Mouse (Mus musculus) midbrain, embryonic 15.5 days (tissue): Measurements from ENCODE around the gene Tfdp2. TPM values are rescaled to one million over a fixed set of nuclear protein-coding genes. Genes with fewer than 3 reads are reported as not detected.
A peak's percentile ranks its signal among the peaks of the same experiment; 100 is the strongest.
"Not testable (repeated sequence)": the region's sequence is repeated elsewhere in the genome, so short reads cannot be mapped to it uniquely, and the experiment has no call there.

ENCODE experiments used
- ATAC-seq: fragments of 200-750 bp; cut with Nextera tagmentation; replicated peaks from 2 replicates; pipeline ENCODE4 v1.8.0; 2017; ENCODE audit warnings: moderate TSS enrichment
- H3K27ac ChIP-seq: fragments of 300-500 bp; sonication (generic); 2 replicates; pipeline ENCODE4 v1.5.1; 2015; ENCODE audit warnings: mild to moderate bottlenecking, inconsistent platforms
- H3K27me3 ChIP-seq: fragments of 300-500 bp; sonication (generic); replicated peaks from 2 replicates; pipeline ENCODE4 v1.6.1; 2015; ENCODE audit warnings: inconsistent platforms
- H3K36me3 ChIP-seq: fragments of 300-500 bp; sonication (generic); replicated peaks from 2 replicates; pipeline ENCODE4 v1.6.1; 2015; ENCODE audit warnings: inconsistent platforms
- H3K4me1 ChIP-seq: fragments of 300-500 bp; sonication (generic); 2 replicates; pipeline ENCODE4 v1.6.1; 2015; ENCODE audit warnings: inconsistent platforms
- H3K4me2 ChIP-seq: fragments of 300-500 bp; sonication (generic); 2 replicates; pipeline ENCODE4 v1.6.1; 2015; ENCODE audit warnings: inconsistent platforms, mild to moderate bottlenecking, moderate library complexity
- H3K4me3 ChIP-seq: fragments of 300-500 bp; sonication (generic); 2 replicates; pipeline ENCODE4 v1.5.1; 2015; ENCODE audit warnings: mild to moderate bottlenecking, inconsistent platforms
- H3K9ac ChIP-seq: fragments of 300-500 bp; sonication (generic); 2 replicates; pipeline ENCODE4 v1.6.1; 2015; ENCODE audit warnings: mild to moderate bottlenecking, inconsistent platforms
- H3K9me3 ChIP-seq: fragments of 300-500 bp; sonication (generic); 2 replicates; pipeline ENCODE4 v1.6.1; 2016; ENCODE audit warnings: inconsistent platforms
- WGBS: fragments of 180-500 bp; shearing (Covaris S2); methylation state at CpG from one replicate; pipeline ENCODE4 v1.1.7; 2015; ENCODE audit warnings: mixed read lengths; 5-methylcytosine and 5-hydroxymethylcytosine counted together
- polyA plus RNA-seq: library from polyadenylated mRNA; unstranded; fragments of >200 nt; fragmentation: Nextera tagmentation; extraction: Ambion mirVana; gene quantifications from 2 replicates; pipeline ENCODE4 v1.2.1, GENCODE M21; 2015

Tfdp2 gene
- 20.6 and 21.8 TPM in 2 replicates for polyA plus RNA-seq

- peak within 1 kb of the TSS; percentile 75 for H3K4me3 ChIP-seq
- H3K9ac ChIP-seq = peak within 1 kb of the TSS; percentile 64
- peak; percentile 100 for ATAC-seq
- H3K36me3 ChIP-seq = no peaks in the 10 kb centered on the region
- no peaks in the 10 kb centered on the region for H3K27me3 ChIP-seq
- peak within 1 kb of the TSS; percentile 97 for H3K4me2 ChIP-seq
- peak within 1 kb of the TSS; percentile 77 for H3K27ac ChIP-seq
- WGBS = under 1% methylated on average over 76 of the region's 81 CpGs
- no peaks in the 10 kb centered on the region for H3K9me3 ChIP-seq
- peaks cover 19% of the 10 kb centered on the region for H3K4me1 ChIP-seq
These were observed at the start of gene Tfdp2 for GRCm38 (mm10) chr9:96195885-96196622. Tfdp2 (plus strand) TSS chr9:96196275.

GRCm38 (mm10) chr9:96152801-96153200 lies 43.3 kb upstream of the Tfdp2 start:
- Histone ChIP-seq H3K9ac (no peak overlapping the region), H3K27ac (no peak overlapping the region), H3K9me3 (no peaks in the 10 kb centered on the region), H3K27me3 (no peaks in the 10 kb centered on the region), H3K4me3 (no peak overlapping the region), H3K4me2 (no peak overlapping the region), H3K4me1 (no peaks in the 10 kb centered on the region), H3K36me3 (no peaks in the 10 kb centered on the region)
- 93% methylated on average over 7 of the region's 7 CpGs for WGBS
- ATAC-seq = no peak

GRCm38 (mm10) chr9:96158431-96158830 lies 37.6 kb upstream of the Tfdp2 start:
- no peak overlapping the region for H3K4me3 ChIP-seq
- no peak for ATAC-seq
- no peaks in the 10 kb centered on the region for H3K27me3 ChIP-seq
- no peak overlapping the region for H3K9ac ChIP-seq
- no peak overlapping the region for H3K4me2 ChIP-seq
- H3K9me3 ChIP-seq = no peaks in the 10 kb centered on the region
- 58% methylated on average over 4 of the region's 4 CpGs for WGBS
- no peak overlapping the region for H3K27ac ChIP-seq
- H3K36me3 ChIP-seq = no peaks in the 10 kb centered on the region
- no peaks in the 10 kb centered on the region for H3K4me1 ChIP-seq

GRCm38 (mm10) chr9:96159047-96159446 lies 37.0 kb upstream of the Tfdp2 start:
- H3K36me3 ChIP-seq = no peaks in the 10 kb centered on the region
- 91% methylated on average over 3 of the region's 3 CpGs for WGBS
- no peaks in the 10 kb centered on the region for H3K27me3 ChIP-seq
- H3K4me1 ChIP-seq = no peaks in the 10 kb centered on the region
- ATAC-seq = no peak
- H3K9ac ChIP-seq = no peak overlapping the region
- no peak overlapping the region for H3K27ac ChIP-seq
- no peaks in the 10 kb centered on the region for H3K9me3 ChIP-seq
- no peak overlapping the region for H3K4me3 ChIP-seq
- H3K4me2 ChIP-seq = no peak overlapping the region

DNA sequence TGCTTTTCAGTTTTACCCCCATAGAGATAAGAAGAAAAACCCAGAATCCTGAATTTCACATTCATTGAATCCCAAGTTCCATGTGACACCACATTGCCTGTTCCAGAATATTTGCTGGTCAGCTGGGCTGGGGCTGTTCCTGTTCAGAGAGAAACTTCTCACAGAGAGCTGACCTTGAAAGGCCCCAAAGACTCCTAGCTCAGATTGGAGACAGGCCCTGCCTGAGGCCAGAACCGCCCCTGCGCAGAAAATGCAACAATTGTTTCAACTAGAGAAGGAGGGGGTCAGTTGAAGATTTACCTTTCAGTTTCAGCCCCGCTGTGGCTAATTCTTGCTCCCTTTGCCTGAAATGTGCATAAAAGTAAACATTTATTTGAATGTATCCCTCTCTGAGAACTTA lies 35.3 kb upstream of the Tfdp2 start:
- H3K36me3 ChIP-seq = no peaks in the 10 kb centered on the region
- 89% methylated on average over 3 of the region's 3 CpGs for WGBS
- no peak overlapping the region for H3K4me3 ChIP-seq

GRCm38 (mm10) chr9:96162421-96162820 lies 33.7 kb upstream of the Tfdp2 start:
- Histone ChIP-seq H3K4me3 (no peak overlapping the region), H3K4me1 (no peaks in the 10 kb centered on the region), H3K9me3 (no peaks in the 10 kb centered on the region), H3K36me3 (no peaks in the 10 kb centered on the region), H3K4me2 (no peak overlapping the region), H3K27ac (no peak overlapping the region), H3K9ac (no peak overlapping the region), H3K27me3 (no peaks in the 10 kb centered on the region)
- ATAC-seq = no peak
- 73% methylated on average over 5 of the region's 5 CpGs for WGBS

More for the DNA sequence above, 35.3 kb upstream of the Tfdp2 start:
- H3K4me1 ChIP-seq = no peaks in the 10 kb centered on the region
- no peak overlapping the region for H3K27ac ChIP-seq
- H3K9me3 ChIP-seq = no peaks in the 10 kb centered on the region
- no peaks in the 10 kb centered on the region for H3K27me3 ChIP-seq
- H3K9ac ChIP-seq = no peak overlapping the region
- no peak for ATAC-seq
- no peak overlapping the region for H3K4me2 ChIP-seq

DNA sequence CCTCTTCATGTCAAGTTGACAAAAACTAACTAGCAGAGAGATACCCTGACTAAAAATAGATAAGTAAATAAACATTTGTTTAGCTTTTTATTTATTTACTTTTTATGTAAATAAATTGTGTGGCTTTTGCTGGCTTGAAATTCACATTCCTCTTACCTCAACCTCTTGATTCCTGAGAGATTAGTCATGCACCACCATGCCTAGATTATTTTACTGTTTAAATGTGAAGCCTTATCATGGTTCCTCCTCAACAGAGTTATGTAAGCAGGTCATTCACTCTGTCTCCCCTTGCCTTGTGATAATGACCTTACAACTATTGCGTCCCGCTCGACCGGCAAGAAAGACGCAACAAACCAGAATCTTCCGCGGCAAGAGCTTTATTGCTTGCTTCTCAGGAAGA lies 32.6 kb upstream of the Tfdp2 start:
- ATAC-seq = no peak
- Histone ChIP-seq H3K36me3 (no peaks in the 10 kb centered on the region), H3K9me3 (no peaks in the 10 kb centered on the region), H3K9ac (no peak overlapping the region), H3K4me3 (no peak overlapping the region), H3K27me3 (no peaks in the 10 kb centered on the region), H3K4me2 (no peak overlapping the region), H3K27ac (no peak overlapping the region), H3K4me1 (no peaks in the 10 kb centered on the region)
- WGBS = 93% methylated on average over 7 of the region's 7 CpGs

GRCm38 (mm10) chr9:96163983-96164382 lies 32.1 kb upstream of the Tfdp2 start:
- not testable (repeated sequence) for H3K4me3 ChIP-seq, H3K27ac ChIP-seq, H3K9ac ChIP-seq, H3K9me3 ChIP-seq, H3K27me3 ChIP-seq, H3K4me1 ChIP-seq, H3K36me3 ChIP-seq, ATAC-seq, H3K4me2 ChIP-seq
- WGBS = 97% methylated on average over 15 of the region's 15 CpGs

DNA sequence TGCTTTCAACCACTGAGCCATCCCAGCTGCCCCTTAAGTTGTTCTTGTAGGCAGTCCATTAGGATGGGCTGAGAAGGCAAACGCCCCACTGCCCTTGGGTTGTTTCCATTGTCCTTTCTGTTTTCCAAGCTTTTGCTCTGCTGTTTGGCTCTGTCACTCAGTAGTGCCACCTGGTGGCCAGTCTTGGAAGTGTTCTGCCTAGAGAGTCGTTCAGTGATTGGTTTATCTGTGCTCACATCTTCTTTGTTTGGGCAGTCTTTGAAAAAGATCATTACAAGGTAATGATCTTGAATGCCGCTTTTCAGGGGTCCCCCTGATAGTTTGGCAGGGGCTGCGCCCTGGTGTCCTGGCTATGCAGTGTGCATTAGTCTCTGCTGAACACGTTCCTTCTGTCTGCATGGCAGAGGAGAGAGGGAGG lies 28.9 kb upstream of the Tfdp2 start:
- H3K36me3 ChIP-seq = no peaks in the 10 kb centered on the region
- H3K9me3 ChIP-seq = no peaks in the 10 kb centered on the region
- no peak overlapping the region for H3K4me2 ChIP-seq
- H3K9ac ChIP-seq = no peak overlapping the region
- no peaks in the 10 kb centered on the region for H3K27me3 ChIP-seq
- H3K27ac ChIP-seq = no peak overlapping the region
- H3K4me3 ChIP-seq = no peak overlapping the region
- no peaks in the 10 kb centered on the region for H3K4me1 ChIP-seq
- WGBS = 17% methylated on average over 5 of the region's 5 CpGs
- no peak for ATAC-seq

DNA sequence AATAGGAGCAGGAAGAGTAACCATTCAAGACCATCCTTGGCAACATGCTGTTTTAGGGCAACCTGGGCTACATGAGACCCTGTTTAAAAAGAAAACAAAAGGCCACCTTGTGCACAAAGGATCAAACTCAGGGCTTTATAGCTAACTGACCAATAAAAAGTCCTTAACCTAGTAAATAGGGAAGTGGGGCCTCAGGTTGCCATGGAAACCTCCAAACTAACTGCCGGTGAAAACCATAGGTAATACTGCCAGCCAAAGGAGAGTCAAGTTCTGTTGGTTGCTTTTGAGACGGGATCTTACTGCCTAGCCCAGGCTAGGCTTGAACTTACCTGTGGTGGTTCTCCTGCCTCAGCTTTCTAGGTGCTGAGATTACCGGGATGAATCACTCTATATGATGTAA lies 25.5 kb upstream of the Tfdp2 start:
- Histone ChIP-seq H3K9ac (no peak overlapping the region), H3K4me3 (no peak overlapping the region), H3K27ac (no peak overlapping the region), H3K27me3 (no peaks in the 10 kb centered on the region), H3K36me3 (no peaks in the 10 kb centered on the region), H3K4me1 (no peaks in the 10 kb centered on the region), H3K9me3 (no peaks in the 10 kb centered on the region), H3K4me2 (no peak overlapping the region)
- ATAC-seq = no peak
- 69% methylated on average over 3 of the region's 3 CpGs for WGBS

DNA sequence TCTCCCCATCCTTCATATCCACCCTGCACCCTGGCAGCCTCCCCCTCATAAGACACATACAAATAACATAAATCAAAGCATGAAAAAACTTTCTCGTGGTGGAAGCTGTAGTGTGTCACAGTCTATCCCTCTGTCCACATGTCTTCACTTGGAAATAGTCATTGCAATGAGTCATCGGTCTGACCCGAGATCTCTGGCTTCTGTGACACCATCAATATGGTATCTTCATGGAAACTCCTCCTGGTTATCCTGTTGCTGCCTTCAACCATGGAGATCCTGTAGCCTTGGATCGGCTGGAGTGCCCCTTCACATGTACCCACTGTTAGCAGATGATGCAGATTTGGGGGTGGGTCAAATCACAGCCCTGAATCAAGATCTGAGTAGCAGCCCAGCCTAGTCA lies 11.2 kb upstream of the Tfdp2 start:
- WGBS = 88% methylated on average over 4 of the region's 4 CpGs
- H3K27me3 ChIP-seq = no peaks in the 10 kb centered on the region
- no peak overlapping the region for H3K27ac ChIP-seq
- no peak overlapping the region for H3K9ac ChIP-seq
- no peak for ATAC-seq
- no peaks in the 10 kb centered on the region for H3K36me3 ChIP-seq
- H3K4me3 ChIP-seq = no peak overlapping the region
- H3K4me2 ChIP-seq = no peak overlapping the region
- no peaks in the 10 kb centered on the region for H3K4me1 ChIP-seq
- H3K9me3 ChIP-seq = no peaks in the 10 kb centered on the region

GRCm38 (mm10) chr9:96186701-96187100 lies 9.4 kb upstream of the Tfdp2 start:
- no peak overlapping the region for H3K27ac ChIP-seq
- no peak overlapping the region for H3K9ac ChIP-seq
- no peaks in the 10 kb centered on the region for H3K9me3 ChIP-seq
- no peaks in the 10 kb centered on the region for H3K36me3 ChIP-seq
- no peak overlapping the region for H3K4me3 ChIP-seq
- ATAC-seq = no peak
- no peak overlapping the region for H3K4me2 ChIP-seq
- H3K4me1 ChIP-seq = no peaks in the 10 kb centered on the region
- no peaks in the 10 kb centered on the region for H3K27me3 ChIP-seq
- WGBS = 75% methylated on average over 7 of the region's 7 CpGs

GRCm38 (mm10) chr9:96196636-96197181 lies 634 bp downstream of the Tfdp2 start:
- Histone ChIP-seq H3K27ac (peak overlapping the region; percentile 77), H3K36me3 (no peaks in the 10 kb centered on the region), H3K9ac (peak overlapping the region; percentile 64), H3K4me2 (peak overlapping the region; percentile 97), H3K4me3 (peak overlapping the region; percentile 75), H3K27me3 (no peaks in the 10 kb centered on the region), H3K4me1 (peaks cover 19% of the 10 kb centered on the region), H3K9me3 (no peaks in the 10 kb centered on the region)
- ATAC-seq = peak; percentile 43; the same call in 1 of the 2 replicates
- under 1% methylated on average over 20 of the region's 20 CpGs for whole genome bisulfite sequencing
